Mouse (Mus musculus): Measurements from ENCODE around the gene Gm20777.
"Not testable (repeated sequence)": the region's sequence is repeated elsewhere in the genome, so short reads cannot be mapped to it uniquely, and the experiment has no call there.

DNA sequence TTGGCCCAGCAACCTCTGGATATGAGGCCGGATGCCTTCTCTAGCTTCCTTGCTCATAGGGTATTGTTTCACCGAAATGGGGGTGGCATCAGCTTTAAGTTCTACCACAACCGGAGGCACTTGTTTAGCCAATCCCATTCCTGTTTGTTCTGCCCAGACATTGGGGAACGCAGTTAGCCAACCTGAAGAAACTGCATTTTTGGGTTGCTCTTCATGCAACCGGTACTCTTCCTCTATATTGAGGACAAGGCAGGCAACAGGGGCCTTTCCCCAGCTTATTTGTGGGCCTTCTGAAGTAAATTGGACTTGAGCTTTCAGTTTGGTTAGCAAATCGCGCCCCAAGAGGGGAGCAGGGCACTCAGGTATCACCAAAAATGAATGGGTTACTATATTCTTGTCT is 45.6 kb downstream of the Gm20777 start:
- TF ChIP-seq CTCF (IDR thresholded peaks at IDR 0.05; ENCODE audit: borderline replicate concordance, control insufficient read depth, extremely low read depth, insufficient read depth, low read length, poor library complexity); POLR2A (IDR thresholded peaks at IDR 0.05; ENCODE audit: control insufficient read depth, extremely low read depth, insufficient read depth, low read length, poor library complexity): not testable (repeated sequence)
